Mouse (Mus musculus) E14TG2a.4 (cell line): ENCODE data around the gene Spata7.

Source experiments
- CTCF ChIP-seq: conservative IDR thresholded peaks from 2 replicates; pipeline ENCODE4 v1.5.1; 2014; ENCODE audit warnings: low read length
- NANOG ChIP-seq: IDR thresholded peaks from 2 replicates; pipeline ENCODE4 v1.6.1; 2014; ENCODE audit warnings: borderline replicate concordance, low read length, mixed read lengths

- no peak for TF ChIP-seq CTCF
- TF ChIP-seq NANOG, result no peak
Observed at GRCm38 (mm10) chr12:98610341-98610740, 17.6 kb upstream of the Spata7 start.
